Mouse (Mus musculus) C2C12 (cell line): Measurements from ENCODE around the gene Pts. TPM values are rescaled to one million over a fixed set of nuclear protein-coding genes. Genes with fewer than 3 reads are reported as not detected.

Source experiments
- H3K27me3 ChIP-seq: one replicate; pipeline ENCODE4 v1.6.1; 2011; ENCODE audit not compliant: control insufficient read depth, insufficient read depth, insufficient read length
- H3K36me3 ChIP-seq: one replicate; pipeline ENCODE4 v1.6.1; 2011; ENCODE audit not compliant: control insufficient read depth, insufficient read depth
- H3K4me3 ChIP-seq: one replicate; pipeline ENCODE4 v1.5.1; 2011; ENCODE audit warnings: mild to moderate bottlenecking, control low read depth; ENCODE audit not compliant: poor library complexity, insufficient read depth, severe bottlenecking
- H3K79me2 ChIP-seq: one replicate; pipeline ENCODE4 v1.6.1; 2011; ENCODE audit not compliant: control insufficient read depth, insufficient read depth
- H3K79me3 ChIP-seq: one replicate; pipeline ENCODE4 v1.6.1; 2011; ENCODE audit warnings: low read depth, control low read depth
- H3ac ChIP-seq: one replicate; pipeline ENCODE3; 2011; ENCODE audit warnings: low read depth; ENCODE audit not compliant: control insufficient read depth, insufficient read length
- CEBPB ChIP-seq: IDR thresholded peaks from one replicate; pipeline ENCODE4 v1.6.1; 2011; ENCODE audit warnings: low read depth, mild to moderate bottlenecking, control low read depth, moderate library complexity
- CTCF ChIP-seq: IDR thresholded peaks from one replicate; pipeline ENCODE4 v1.5.1; 2011; ENCODE audit not compliant: control insufficient read depth, insufficient read depth, insufficient read length
- FOSL1 ChIP-seq: IDR thresholded peaks from one replicate; pipeline ENCODE4 v1.8.0; 2011; ENCODE audit warnings: mild to moderate bottlenecking, low read length; ENCODE audit not compliant: poor library complexity, insufficient read depth, severe bottlenecking
- MAX ChIP-seq: IDR thresholded peaks from one replicate; pipeline ENCODE4 v1.6.1; 2011; ENCODE audit warnings: mild to moderate bottlenecking, control low read depth
- MYOD1 ChIP-seq: IDR thresholded peaks from one replicate; pipeline ENCODE4 v1.6.1; 2011; ENCODE audit warnings: low read depth; ENCODE audit not compliant: control insufficient read depth, insufficient read length
- MYOG ChIP-seq: IDR thresholded peaks from one replicate; pipeline ENCODE4 v1.6.1; 2011; ENCODE audit not compliant: control insufficient read depth, insufficient read length; ENCODE audit errors: extremely low read depth
- USF1 ChIP-seq: IDR thresholded peaks from one replicate; pipeline ENCODE4 v1.6.1; 2011; ENCODE audit warnings: low read depth, mild to moderate bottlenecking, control low read depth, moderate library complexity
- polyA plus RNA-seq: library from polyadenylated mRNA; unstranded; fragments of >200 nt; fragmentation: generic; extraction: Trizol; gene quantifications from one replicate; pipeline ENCODE4 v1.2.1, GENCODE M21; 2012; ENCODE audit warnings: missing spikeins

Pts gene
- polyA plus RNA-seq, 1 experiment = 11.0 TPM

- no peaks in the 10 kb centered on the region for H3K79me3 ChIP-seq
- H3ac ChIP-seq = no peak overlapping the region
- no peaks in the 10 kb centered on the region for H3K27me3 ChIP-seq
- no peak for TF ChIP-seq FOSL1
- TF ChIP-seq MAX = no peak
- TF ChIP-seq CTCF = no peak
- no peak overlapping the region for H3K4me3 ChIP-seq
- H3K79me2 ChIP-seq = no peaks in the 10 kb centered on the region
- no peaks in the 10 kb centered on the region for H3K36me3 ChIP-seq
These were observed 23.7 kb upstream of the Pts start for GRCm38 (mm10) chr9:50552206-50552605.

DNA sequence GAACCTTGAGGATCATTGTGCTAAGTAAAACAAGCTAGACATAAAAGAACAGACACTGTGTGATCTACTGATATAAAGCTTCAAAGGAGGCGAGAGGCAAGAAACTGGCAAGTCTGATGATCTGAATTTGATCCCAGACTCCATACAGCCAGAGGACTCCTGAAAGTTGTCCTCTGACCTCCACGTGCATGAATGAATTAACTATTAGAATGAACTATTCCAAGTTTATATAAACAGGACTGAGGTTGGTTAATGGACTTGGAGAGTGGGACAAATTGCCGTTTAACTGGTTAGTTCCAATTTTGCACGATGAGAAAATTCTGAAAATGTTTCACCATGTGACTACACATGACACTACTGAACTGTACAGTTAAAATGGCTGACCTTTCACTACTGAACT is 20.4 kb upstream of the Pts start:
- Histone ChIP-seq H3K79me3 (no peaks in the 10 kb centered on the region), H3K27me3 (no peaks in the 10 kb centered on the region), H3K36me3 (no peaks in the 10 kb centered on the region), H3K79me2 (no peaks in the 10 kb centered on the region), H3K4me3 (no peak overlapping the region), H3ac (no peak overlapping the region)
- TF ChIP-seq MYOG = no peak
- no peak for TF ChIP-seq MAX
- no peak for TF ChIP-seq CEBPB
- TF ChIP-seq CTCF = no peak
- no peak for TF ChIP-seq USF1
- no peak for TF ChIP-seq FOSL1
- TF ChIP-seq MYOD1 = no peak

DNA sequence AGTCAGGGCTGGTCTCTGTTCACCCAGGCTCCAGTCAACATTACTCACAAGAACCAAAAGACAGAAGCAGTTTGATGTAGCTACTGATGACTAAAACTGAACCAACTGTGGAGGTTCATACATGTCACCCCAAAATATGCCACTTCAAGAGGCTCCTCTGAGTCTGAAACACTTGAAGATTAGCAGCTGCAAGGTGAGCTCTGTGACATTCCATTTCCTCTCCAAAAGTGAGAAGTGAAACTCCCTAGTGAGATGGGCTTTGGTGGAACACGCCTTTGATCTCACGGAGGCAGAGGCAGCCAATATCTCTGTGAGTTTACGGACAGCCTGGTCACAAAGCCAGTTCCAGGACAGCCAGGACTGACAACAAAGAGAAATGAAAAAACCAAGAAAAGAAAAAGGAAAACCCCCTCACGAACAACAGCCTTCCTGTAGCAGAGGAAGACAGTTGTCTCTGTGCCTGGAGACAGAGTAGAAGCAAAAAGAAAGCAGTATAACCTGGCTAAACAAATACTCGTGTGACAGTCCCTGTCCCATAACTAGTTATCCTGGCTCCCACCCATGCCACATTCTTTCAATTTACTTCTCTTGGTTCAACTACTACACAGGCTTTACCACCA is 19.4 kb upstream of the Pts start:
- Histone ChIP-seq H3K4me3 (no peak overlapping the region), H3K79me2 (no peaks in the 10 kb centered on the region), H3ac (no peak overlapping the region), H3K79me3 (no peaks in the 10 kb centered on the region), H3K27me3 (no peaks in the 10 kb centered on the region), H3K36me3 (no peaks in the 10 kb centered on the region)
- TF ChIP-seq FOSL1 = no peak
- TF ChIP-seq CEBPB = no peak
- TF ChIP-seq USF1 = no peak
- no peak for TF ChIP-seq MYOD1
- TF ChIP-seq MAX = no peak
- no peak for TF ChIP-seq CTCF
- no peak for TF ChIP-seq MYOG

DNA sequence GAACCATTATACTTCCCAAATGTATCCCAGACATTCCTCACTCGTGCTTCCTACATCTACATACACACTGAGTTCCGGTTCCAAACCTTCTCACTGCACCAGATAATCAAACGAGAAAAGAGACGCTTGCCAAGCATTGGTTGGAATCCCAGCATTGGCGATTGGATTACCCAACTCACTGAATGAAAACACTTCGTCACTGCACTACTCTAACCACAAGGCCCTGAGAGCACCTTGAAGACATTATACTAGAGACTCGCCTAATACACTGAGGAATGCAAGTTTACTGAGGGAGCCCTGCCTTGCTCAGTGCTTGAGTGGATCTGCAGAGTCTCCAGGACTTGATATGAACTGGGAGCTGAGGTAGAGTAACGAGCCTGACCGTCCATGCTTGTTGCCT is 13.9 kb upstream of the Pts start:
- no peaks in the 10 kb centered on the region for H3K79me2 ChIP-seq
- H3K27me3 ChIP-seq = no peaks in the 10 kb centered on the region
- H3K4me3 ChIP-seq = no peak overlapping the region
- TF ChIP-seq MAX = no peak
- no peak for TF ChIP-seq MYOD1
- no peak for TF ChIP-seq USF1
- no peak for TF ChIP-seq CTCF
- no peaks in the 10 kb centered on the region for H3K36me3 ChIP-seq
- no peak overlapping the region for H3ac ChIP-seq
- no peaks in the 10 kb centered on the region for H3K79me3 ChIP-seq

DNA sequence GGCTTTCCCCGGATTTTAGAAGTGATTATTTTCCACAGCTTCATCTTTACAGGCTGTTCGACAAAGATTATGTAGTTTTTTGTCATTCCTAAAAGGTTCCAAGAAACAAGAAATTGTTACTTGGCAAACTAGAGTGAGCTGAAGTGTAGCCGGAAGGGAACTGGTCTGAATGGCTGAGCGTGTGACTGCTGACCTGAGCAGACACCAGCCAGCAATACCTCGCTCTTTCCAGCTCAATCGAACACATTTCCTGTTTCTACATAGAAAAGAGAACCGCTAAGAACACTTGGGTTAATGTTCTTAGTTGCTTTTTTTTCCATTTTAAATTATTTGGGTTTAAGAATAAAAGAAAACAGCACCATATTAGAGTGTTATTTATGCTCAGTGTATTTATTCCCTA is 11.6 kb upstream of the Pts start:
- Histone ChIP-seq H3K36me3 (no peaks in the 10 kb centered on the region), H3K79me3 (no peaks in the 10 kb centered on the region), H3K27me3 (no peaks in the 10 kb centered on the region), H3K79me2 (no peaks in the 10 kb centered on the region), H3K4me3 (no peak overlapping the region), H3ac (no peak overlapping the region)
- TF ChIP-seq CTCF (no peak), MYOD1 (no peak), CEBPB (no peak), MAX (no peak), USF1 (no peak), MYOG (no peak), FOSL1 (no peak)

GRCm38 (mm10) chr9:50537295-50537694 is 8.8 kb upstream of the Pts start:
- Histone ChIP-seq H3K4me3 (no peak overlapping the region), H3K27me3 (no peaks in the 10 kb centered on the region), H3ac (no peak overlapping the region), H3K79me3 (no peaks in the 10 kb centered on the region), H3K36me3 (no peaks in the 10 kb centered on the region), H3K79me2 (no peaks in the 10 kb centered on the region)
- TF ChIP-seq MYOG (no peak), MYOD1 (peak; percentile 34)
